Mouse (Mus musculus) liver, adult 2 months (tissue): ENCODE measurements at regions not wholly inside any gene's neighbourhood (a gene's known extent, or its start where the extent isn't known, plus 50 kb on each side); places are given as distances from the start of the nearest gene placed in this dataset.

Experiments
- CTCF ChIP-seq: fragments of 200-500 bp; IDR thresholded peaks from 2 replicates; pipeline ENCODE4 v1.5.1; 2011; ENCODE audit warnings: low read depth, low read length, control low read depth
- POLR2A ChIP-seq: fragments of 200-500 bp; IDR thresholded peaks from 2 replicates; pipeline ENCODE4 v1.6.1; 2011; ENCODE audit warnings: low read length, control low read depth; ENCODE audit not compliant: insufficient read depth; ENCODE audit errors: extremely low read depth

- no peak for TF ChIP-seq POLR2A
- TF ChIP-seq CTCF: no peak
Measured at GRCm38 (mm10) chr4:28155116-28155515, 657.8 kb upstream of the Epha7 start.
